Mouse (Mus musculus) liver, postnatal 0 days (tissue): ENCODE measurements around the gene Peli3. TPM values are rescaled to one million over a fixed set of nuclear protein-coding genes. Genes with fewer than 3 reads are reported as not detected.

ENCODE experiments used
- ATAC-seq: fragments of 200-750 bp; cut with Nextera tagmentation; 2 replicates; pipeline ENCODE4 v1.8.0; 2017; ENCODE audit warnings: mild to moderate bottlenecking, moderate library complexity
- DNase-seq: peaks from one replicate; pipeline ENCODE4 v3.0.0-alpha.2; 2016
- H3K27ac ChIP-seq: fragments of 300-500 bp; sonication (generic); 2 replicates; pipeline ENCODE4 v1.5.1; 2014; ENCODE audit warnings: antibody characterized with exemption, moderate library complexity, mild to moderate bottlenecking, low read depth
- H3K27me3 ChIP-seq: fragments of 300-500 bp; sonication (generic); 2 replicates; pipeline ENCODE4 v1.6.1; 2014; ENCODE audit warnings: low read length, control low read depth, mixed read lengths; ENCODE audit not compliant: insufficient read depth
- H3K36me3 ChIP-seq: fragments of 300-500 bp; sonication (generic); replicated peaks from 2 replicates; pipeline ENCODE4 v1.6.1; 2014; ENCODE audit warnings: mild to moderate bottlenecking, control low read depth, low read length, moderate library complexity, mixed read lengths; ENCODE audit not compliant: insufficient read depth
- H3K4me1 ChIP-seq: fragments of 300-500 bp; sonication (generic); 2 replicates; pipeline ENCODE4 v1.6.1; 2014; ENCODE audit warnings: antibody characterized with exemption, mild to moderate bottlenecking, control low read depth; ENCODE audit not compliant: insufficient read depth
- H3K4me2 ChIP-seq: fragments of 300-500 bp; sonication (generic); 2 replicates; pipeline ENCODE4 v1.6.1; 2014; ENCODE audit warnings: low read depth, mild to moderate bottlenecking, low read length, moderate library complexity, mixed read lengths
- H3K4me3 ChIP-seq: fragments of 300-500 bp; sonication (generic); 2 replicates; pipeline ENCODE4 v1.5.1; 2014; ENCODE audit warnings: low read depth, low read length
- H3K9ac ChIP-seq: fragments of 300-500 bp; sonication (generic); replicated peaks from 2 replicates; pipeline ENCODE4 v1.6.1; 2014; ENCODE audit warnings: mild to moderate bottlenecking, moderate library complexity
- H3K9me3 ChIP-seq: fragments of 300-500 bp; sonication (generic); 2 replicates; pipeline ENCODE4 v1.6.1; 2016; ENCODE audit warnings: mild to moderate bottlenecking, control low read depth, low read length, mixed read lengths
- CTCF ChIP-seq: sonication (generic); IDR thresholded peaks from 2 replicates; pipeline ENCODE4 v1.5.1; 2016; ENCODE audit warnings: antibody characterized with exemption, low read depth
- EP300 ChIP-seq: IDR thresholded peaks from 2 replicates; pipeline ENCODE4 v1.6.1; 2016; ENCODE audit warnings: antibody characterized with exemption, low read depth, mild to moderate bottlenecking
- WGBS: fragments of 180-500 bp; shearing (Covaris S2); extraction: QIAGEN DNeasy Blood & Tissue Kit; methylation state at CpG from one replicate; pipeline ENCODE4 v1.1.7; 2014; ENCODE audit not compliant: insufficient replicate concordance; 5-methylcytosine and 5-hydroxymethylcytosine counted together
- polyA plus RNA-seq: library from polyadenylated mRNA; unstranded; fragments of >200 nt; fragmentation: Nextera tagmentation; extraction: Ambion mirVana; gene quantifications from 2 replicates; pipeline ENCODE4 v1.2.1, GENCODE M21; 2015

Gene Peli3
- 0.26 and 0.28 TPM in 2 replicates for polyA plus RNA-seq

- H3K27me3 ChIP-seq, result peaks cover 31% of the 10 kb centered on the region
Measured at GRCm38 (mm10) chr19:4942551-4943252, at the start of gene Peli3. TSS of gene Peli3 (minus strand) at chr19:4943127.

GRCm38 (mm10) chr19:4992371-4992770, 49.4 kb upstream of the Peli3 start:
- Histone ChIP-seq H3K9me3 (no peaks in the 10 kb centered on the region), H3K4me1 (no peaks in the 10 kb centered on the region), H3K4me2 (no peak overlapping the region), H3K4me3 (no peak overlapping the region), H3K27me3 (peaks cover 38% of the 10 kb centered on the region), H3K9ac (no peak overlapping the region), H3K27ac (no peak overlapping the region), H3K36me3 (no peaks in the 10 kb centered on the region)
- TF ChIP-seq CTCF, result no peak
- no peak for TF ChIP-seq EP300
- DNase-seq (peak; percentile 32), ATAC-seq (no peak)
- 11% methylated on average over 8 of the region's 8 CpGs for WGBS

More at GRCm38 (mm10) chr19:4942551-4943252, at the start of gene Peli3:
- Histone ChIP-seq H3K27ac (no peak within 1 kb of the TSS), H3K9me3 (no peaks in the 10 kb centered on the region), H3K4me1 (peaks cover 8% of the 10 kb centered on the region), H3K9ac (peak within 1 kb of the TSS; percentile 46), H3K4me3 (peak within 1 kb of the TSS; percentile 53), H3K4me2 (peak within 1 kb of the TSS; percentile 83), H3K36me3 (no peaks in the 10 kb centered on the region)
- TF ChIP-seq EP300 (no peak), CTCF (no peak)
- ATAC-seq (peak; percentile 99), DNase-seq (peak; percentile 93)
- under 1% methylated on average over 48 of the region's 55 CpGs for WGBS

GRCm38 (mm10) chr19:4990716-4991115, 47.8 kb upstream of the Peli3 start:
- H3K9ac ChIP-seq, result no peak overlapping the region
- no peak for ATAC-seq
- WGBS, result 4% methylated on average over 22 of the region's 22 CpGs
- H3K9me3 ChIP-seq, result no peaks in the 10 kb centered on the region
- H3K4me2 ChIP-seq, result no peak overlapping the region
- H3K27ac ChIP-seq, result no peak overlapping the region
- no peaks in the 10 kb centered on the region for H3K4me1 ChIP-seq
- no peak for DNase-seq
- no peak overlapping the region for H3K4me3 ChIP-seq
- no peak for TF ChIP-seq EP300
- no peak for TF ChIP-seq CTCF
- peaks cover 39% of the 10 kb centered on the region for H3K27me3 ChIP-seq
- no peaks in the 10 kb centered on the region for H3K36me3 ChIP-seq

GRCm38 (mm10) chr19:4990256-4990625, 47.3 kb upstream of the Peli3 start, which contains the start of gene Npas4:
TSS of gene Npas4 (minus strand) at chr19:4990316.
- no peak for TF ChIP-seq EP300
- no peak for TF ChIP-seq CTCF
- H3K36me3 ChIP-seq, result no peaks in the 10 kb centered on the region
- H3K9me3 ChIP-seq, result no peaks in the 10 kb centered on the region
- H3K4me2 ChIP-seq, result no peak within 1 kb of the TSS
- H3K27me3 ChIP-seq, result peaks cover 39% of the 10 kb centered on the region
- H3K4me3 ChIP-seq, result no peak within 1 kb of the TSS
- DNase-seq (no peak), ATAC-seq (no peak)
- H3K27ac ChIP-seq, result no peak within 1 kb of the TSS
- no peaks in the 10 kb centered on the region for H3K4me1 ChIP-seq
- no peak within 1 kb of the TSS for H3K9ac ChIP-seq
- WGBS, result 13% methylated on average over 4 of the region's 4 CpGs

GRCm38 (mm10) chr19:4989434-4990255, 46.7 kb upstream of the Peli3 start:
- H3K27me3 ChIP-seq, result peaks cover 45% of the 10 kb centered on the region
- TF ChIP-seq EP300 (no peak), CTCF (no peak)
- no peaks in the 10 kb centered on the region for H3K4me1 ChIP-seq
- no peak overlapping the region for H3K4me2 ChIP-seq
- H3K9ac ChIP-seq, result no peak overlapping the region
- H3K4me3 ChIP-seq, result no peak overlapping the region
- ATAC-seq (no peak; the same call in 1 of the 2 replicates), DNase-seq (no peak)
- no peaks in the 10 kb centered on the region for H3K36me3 ChIP-seq
- no peak overlapping the region for H3K27ac ChIP-seq
- WGBS, result 24% methylated on average over 43 of the region's 47 CpGs
- no peaks in the 10 kb centered on the region for H3K9me3 ChIP-seq

- H3K9me3 ChIP-seq, result no peaks in the 10 kb centered on the region
- peaks cover 49% of the 10 kb centered on the region for H3K27me3 ChIP-seq
- 4% methylated on average over 13 of the region's 13 CpGs for WGBS
- H3K9ac ChIP-seq, result no peak overlapping the region
- H3K36me3 ChIP-seq, result no peaks in the 10 kb centered on the region
- ATAC-seq (peak; percentile 84), DNase-seq (peak; percentile 92)
- no peak overlapping the region for H3K4me2 ChIP-seq
- no peak overlapping the region for H3K27ac ChIP-seq
- H3K4me1 ChIP-seq, result no peaks in the 10 kb centered on the region
- TF ChIP-seq CTCF (no peak), EP300 (no peak)
- no peak overlapping the region for H3K4me3 ChIP-seq
Measured at GRCm38 (mm10) chr19:4989013-4989412, 46.1 kb upstream of the Peli3 start.
